8 mouse cellular contexts compared by ENCODE assay signal in genomic region chr3:96500691-96501265, GRCm38 (mm10). TPM values are rescaled to one million over a fixed set of nuclear protein-coding genes. Genes with fewer than 3 reads are reported as not detected.
DNase-seq lines count a peak whose midpoint lies in the region; ATAC-seq and TF ChIP-seq lines count a peak whose summit lies in the region.

No protein-coding gene starts in this region.

- H3K36me3 ChIP-seq in hindbrain, embryonic 13.5 days, result no peaks in the 10 kb centered on the region

- H3K27me3 ChIP-seq in Patski, result no peaks in the 10 kb centered on the region
- no peaks in the 10 kb centered on the region for H3K27me3 ChIP-seq in hindbrain, embryonic 13.5 days

- in situ Hi-C loops in Patski (cut with MboI; ENCODE audit: low pct_unique_long_range_greater_than_20kb), result loop anchor here (10.0 kb wide), 2 partner anchors 176 to 216 kb away; no protein-coding TSS in a partner anchor

- peak overlapping the region; percentile 80 for H3K9ac ChIP-seq in hindbrain, embryonic 13.5 days

- peak overlapping the region; percentile 72 for H3K4me3 ChIP-seq in hindbrain, embryonic 13.5 days

- peak; percentile 48 for ATAC-seq in Patski
- ATAC-seq in hindbrain, embryonic 13.5 days (ENCODE audit: low FRiP score), result peak; percentile 78

- H3K9me3 ChIP-seq in hindbrain, embryonic 13.5 days, result no peaks in the 10 kb centered on the region

- peak overlapping the region; percentile 89 for H3K4me2 ChIP-seq in hindbrain, embryonic 13.5 days

- WGBS in hindbrain, embryonic 13.5 days, result 1% methylated on average over 19 of the region's 19 CpGs

- DNase-seq in Patski (ENCODE audit: low read depth, low spot score), result peak; percentile 79
- peak; percentile 94 for DNase-seq in cerebellum, postnatal 10 days
- DNase-seq in frontal cortex, postnatal 10 days (ENCODE audit: low spot score in 2 of 2), result peak; percentile 65 to 85
- DNase-seq in layer of hippocampus, postnatal 25 days (ENCODE audit: extremely low spot score in 1 of 2, low spot score in 1 of 2), result peak; percentile 75 to 91
- DNase-seq in lung, postnatal 14 days, result peak; percentile 94
- peak; percentile 83 for DNase-seq in ovary, postnatal 36 days (ENCODE audit: low spot score)
- DNase-seq in thymus, postnatal 14 days, result peak; percentile 90

- POLR2A ChIA-PET in Patski (lab: Charles Lee), result interaction anchor here (0.9 to 2.0 kb wide), 3 partner anchors 14 to 222 kb away, joined by 3 to 5 read pairs (median 4); partner anchors contain the start of gene Txnip

- H3K27ac ChIP-seq in hindbrain, embryonic 13.5 days, result peak overlapping the region; percentile 89

- H3K4me1 ChIP-seq in hindbrain, embryonic 13.5 days (replicated peaks), result peaks cover 17% of the 10 kb centered on the region

- CTCF ChIA-PET in Patski (lab: Charles Lee), result interaction anchor here (0.7 to 3.5 kb wide), 8 partner anchors 15 to 213 kb away, joined by 3 to 14 read pairs (median 4); no protein-coding TSS in a partner anchor

- TF ChIP-seq CTCF in Patski (IDR thresholded peaks at IDR 0.05), result no peak

RNA-seq across cellular contexts. Expression of gene Hfe2, which starts 24.2 kb away (rescaled TPM):
- polyA plus RNA-seq in Patski (2021), result not detected
- 0.89 and 0.92 TPM in 2 replicates for polyA plus RNA-seq in hindbrain, embryonic 13.5 days (2015; fragmentation: Nextera tagmentation; extraction: Ambion mirVana)
- total RNA-seq in layer of hippocampus, postnatal 25 days (2021), result under 1 TPM in 1 of 2 experiments, not detected in 1; 0.12 TPM

RNA-seq across cellular contexts. Expression of gene BC107364, which starts 48.7 kb away (rescaled TPM):
- not detected for polyA plus RNA-seq in Patski (2021)
- not detected in 2 replicates for polyA plus RNA-seq in hindbrain, embryonic 13.5 days (2015; fragmentation: Nextera tagmentation; extraction: Ambion mirVana)
- total RNA-seq in layer of hippocampus, postnatal 25 days (2021), result not detected

RNA-seq across cellular contexts. Expression of gene Txnip, which starts 57.0 kb away (rescaled TPM):
- 338 TPM for polyA plus RNA-seq in Patski (2021)
- polyA plus RNA-seq in hindbrain, embryonic 13.5 days (2015; fragmentation: Nextera tagmentation; extraction: Ambion mirVana), result 60.5 and 67.6 TPM in 2 replicates
- 10 to 100 TPM; 20.7 to 25.0 TPM for total RNA-seq in layer of hippocampus, postnatal 25 days (2021)

Comparison
In these comparisons a context has a peak if more than half of its experiments do, and no peak if none do; other contexts are left out.
1. Peak in every context shown above with its lines: DNase-seq, ATAC-seq, H3K4me3 ChIP-seq and H3K27ac ChIP-seq.